Comparison of ENCODE assay signal across 13 mouse cellular contexts in genomic region chr11:30257812-30258211, GRCm38 (mm10). TPM values are rescaled to one million over a fixed set of nuclear protein-coding genes. Genes with fewer than 3 reads are reported as not detected.
DNase-seq lines count a peak whose midpoint lies in the region; ATAC-seq lines count a peak whose summit lies in the region.
"Had no signal": no experiment of that assay in that cellular context is flagged by ENCODE, and none has a peak within 500 bp of the region (broad histone marks: within the 10 kb centered on the region; RNA-seq: fewer than 3 reads in every experiment).

No protein-coding gene starts in this region.

- peak; percentile 53 for DNase-seq in kidney, adult 11 months
- DNase-seq in adrenal gland, adult 8-10 months, result peak; percentile 82
- peak; percentile 62 to 67 for DNase-seq in cerebellum, postnatal 10 days
- DNase-seq in spleen, postnatal 4 days (ENCODE audit: low spot score in 2 of 2), result no peak
- DNase-seq in layer of hippocampus, adult 9-10 months (ENCODE audit: low spot score), result no peak
- DNase-seq: liver, postnatal 0 days; right cerebral cortex, postnatal 25 days had no signal

- no peak for ATAC-seq in kidney, embryonic 15.5 days (replicated peaks; ENCODE audit: low FRiP score)
- ATAC-seq in heart, embryonic 16.5 days (replicated peaks; ENCODE audit: extremely low read depth, insufficient read depth, low FRiP score), result peak; percentile 93
- no peak for ATAC-seq in megakaryocyte, adult 5-6 weeks (ENCODE audit: poor library complexity, severe bottlenecking)
- ATAC-seq: forebrain, embryonic 16.5 days; hindbrain, postnatal 0 days; liver, postnatal 0 days had no signal

- H3K27me3 ChIP-seq in kidney, embryonic 15.5 days, result no peaks in the 10 kb centered on the region
- H3K27me3 ChIP-seq in heart, embryonic 16.5 days (ENCODE audit: control insufficient read depth, insufficient read depth, low read length), result no peaks in the 10 kb centered on the region

- H3K36me3 ChIP-seq in kidney, embryonic 15.5 days, result 0 out of 2 replicates have a peak, but pooled peaks cover 2% of the 10 kb centered on the region
- peaks cover 5% of the 10 kb centered on the region for H3K36me3 ChIP-seq in heart, embryonic 16.5 days (ENCODE audit: control insufficient read depth, insufficient read depth)

- WGBS in kidney, embryonic 15.5 days, result 57% methylated on average over 1 of the region's 1 CpGs
- 14% methylated on average over 1 of the region's 1 CpGs for whole genome bisulfite sequencing in heart, embryonic 16.5 days

- peaks cover 14% of the 10 kb centered on the region for H3K4me1 ChIP-seq in kidney, embryonic 15.5 days
- H3K4me1 ChIP-seq in heart, embryonic 16.5 days (ENCODE audit: control insufficient read depth, insufficient read depth, low read length), result peaks cover 47% of the 10 kb centered on the region

- no peak overlapping the region for H3K9ac ChIP-seq in kidney, embryonic 15.5 days
- no peak overlapping the region; the same call in 1 of the 2 replicates for H3K9ac ChIP-seq in heart, embryonic 16.5 days (ENCODE audit: low read length)
- H3K9ac ChIP-seq: liver, postnatal 0 days had no signal

- H3K27ac ChIP-seq in kidney, embryonic 15.5 days, result no peak overlapping the region
- H3K27ac ChIP-seq in heart, embryonic 16.5 days (ENCODE audit: low read length), result peak overlapping the region; percentile 91
- H3K27ac ChIP-seq: hindbrain, postnatal 0 days; left cerebral cortex, adult 2 months had no signal

- H3K4me3 ChIP-seq in kidney, embryonic 15.5 days (replicated peaks), result no peak overlapping the region
- no peak overlapping the region for H3K4me3 ChIP-seq in heart, embryonic 16.5 days (ENCODE audit: low read length)
- H3K4me3 ChIP-seq: left cerebral cortex, adult 2 months had no signal

- H3K9me3 ChIP-seq in kidney, embryonic 15.5 days (replicated peaks), result no peaks in the 10 kb centered on the region
- H3K9me3 ChIP-seq in heart, embryonic 16.5 days (replicated peaks; ENCODE audit: control insufficient read depth, low read length), result peaks cover 4% of the 10 kb centered on the region

- H3K4me2 ChIP-seq in kidney, embryonic 15.5 days, result no peak overlapping the region
- peak overlapping the region; percentile 55 for H3K4me2 ChIP-seq in heart, embryonic 16.5 days (ENCODE audit: low read depth, low read length)

RNA-seq across cellular contexts. Expression of gene Sptbn1, which starts 10.2 kb away (rescaled TPM):
- 114 and 119 TPM in 2 replicates for polyA plus RNA-seq in kidney, embryonic 15.5 days (2015; fragmentation: Nextera tagmentation; extraction: Ambion mirVana)
- 100 to 1,000 TPM; 290 to 336 (median 317) TPM for total RNA-seq in adrenal gland, adult 8-10 months (2022)
- polyA plus RNA-seq in heart, embryonic 16.5 days (2015; fragmentation: Nextera tagmentation; extraction: Ambion mirVana), result 164 and 178 TPM in 2 replicates
- 82.9 and 85.0 TPM in 2 replicates for total RNA-seq in megakaryocyte, adult 5-6 weeks (2015)
- 119 and 134 TPM in 2 replicates for total RNA-seq in megakaryocyte, adult 5-6 weeks (2017)

Comparison
In these comparisons a context has a peak if more than half of its experiments do, and no peak if none do; other contexts are left out.
1. DNase-seq: peak in kidney, adult 11 months (single experiment), adrenal gland, adult 8-10 months (single experiment) and cerebellum, postnatal 10 days (2 of 2); none in spleen, postnatal 4 days (0 of 2) and layer of hippocampus, adult 9-10 months (single experiment).